Mouse (Mus musculus) midbrain, postnatal 0 days (tissue): Measurements from ENCODE around the gene Slc24a2. TPM values are rescaled to one million over a fixed set of nuclear protein-coding genes. Genes with fewer than 3 reads are reported as not detected.

Source experiments
- ATAC-seq: fragments of 200-750 bp; cut with Nextera tagmentation; 2 replicates; pipeline ENCODE4 v1.8.0; 2017; ENCODE audit warnings: moderate number of reproducible peaks, mild to moderate bottlenecking, moderate TSS enrichment, moderate library complexity; ENCODE audit not compliant: low FRiP score
- DNase-seq: peaks from one replicate; pipeline ENCODE4 v3.0.0-alpha.2; 2015; ENCODE audit warnings: low spot score
- H3K27ac ChIP-seq: fragments of 300-500 bp; sonication (generic); 2 replicates; pipeline ENCODE4 v1.5.1; 2014; ENCODE audit warnings: low read depth, mild to moderate bottlenecking, low read length, mixed read lengths
- H3K27me3 ChIP-seq: fragments of 300-500 bp; sonication (generic); 2 replicates; pipeline ENCODE4 v1.6.1; 2014; ENCODE audit warnings: low read length, control low read depth, mixed read lengths; ENCODE audit not compliant: insufficient read depth
- H3K36me3 ChIP-seq: fragments of 300-500 bp; sonication (generic); 2 replicates; pipeline ENCODE4 v1.6.1; 2014; ENCODE audit warnings: low read length, control low read depth, mixed read lengths; ENCODE audit not compliant: insufficient read depth
- H3K4me1 ChIP-seq: fragments of 300-500 bp; sonication (generic); 2 replicates; pipeline ENCODE4 v1.6.1; 2014; ENCODE audit warnings: mild to moderate bottlenecking, control low read depth, antibody characterized with exemption, low read length, mixed read lengths; ENCODE audit not compliant: insufficient read depth
- H3K4me2 ChIP-seq: fragments of 300-500 bp; sonication (generic); 2 replicates; pipeline ENCODE4 v1.6.1; 2014; ENCODE audit warnings: low read depth, mild to moderate bottlenecking, low read length, mixed read lengths; ENCODE audit not compliant: poor library complexity, severe bottlenecking
- H3K4me3 ChIP-seq: fragments of 300-500 bp; sonication (generic); 2 replicates; pipeline ENCODE4 v1.5.1; 2014; ENCODE audit warnings: low read depth, mild to moderate bottlenecking, low read length, moderate library complexity
- H3K9ac ChIP-seq: fragments of 300-500 bp; sonication (generic); replicated peaks from 2 replicates; pipeline ENCODE4 v1.6.1; 2014; ENCODE audit warnings: mild to moderate bottlenecking, low read length, moderate library complexity, mixed read lengths; ENCODE audit not compliant: poor library complexity, severe bottlenecking
- H3K9me3 ChIP-seq: fragments of 300-500 bp; sonication (generic); 2 replicates; pipeline ENCODE4 v1.6.1; 2016; ENCODE audit warnings: low read length, control low read depth
- CTCF ChIP-seq: IDR thresholded peaks from 2 replicates; pipeline ENCODE4 v1.5.1; 2016; ENCODE audit warnings: antibody characterized with exemption, mild to moderate bottlenecking
- WGBS: fragments of 180-500 bp; shearing (Covaris S2); extraction: QIAGEN DNeasy Blood & Tissue Kit; methylation state at CpG from one replicate; pipeline ENCODE4 v1.1.7; 2014; 5-methylcytosine and 5-hydroxymethylcytosine counted together
- polyA plus RNA-seq: library from polyadenylated mRNA; unstranded; fragments of >200 nt; fragmentation: Nextera tagmentation; extraction: Ambion mirVana; gene quantifications from 2 replicates; pipeline ENCODE4 v1.2.1, GENCODE M21; 2015
- total RNA-seq: library from RNA; depleted of rRNA; stranded (reverse); fragments of >200 nt; gene quantifications from 2 replicates; pipeline ENCODE4 v1.2.3, GENCODE M21; 2014

Slc24a2 gene
- total and polyA plus RNA-seq, 2 experiments from 2014 or later, result 3.3 to 19.4 TPM

- 84% methylated on average over 5 of the region's 5 CpGs for WGBS
- peaks cover 3% of the 10 kb centered on the region; the same call in 1 of the 2 replicates for H3K4me1 ChIP-seq
- H3K27ac ChIP-seq, result no peak overlapping the region
- no peak for DNase-seq
- H3K4me3 ChIP-seq, result no peak overlapping the region
- no peak overlapping the region for H3K9ac ChIP-seq
- H3K27me3 ChIP-seq, result no peaks in the 10 kb centered on the region
- ATAC-seq, result no peak
- H3K36me3 ChIP-seq, result no peaks in the 10 kb centered on the region
- no peaks in the 10 kb centered on the region for H3K9me3 ChIP-seq
- TF ChIP-seq CTCF, result no peak
- no peak overlapping the region for H3K4me2 ChIP-seq
Observed at GRCm38 (mm10) chr4:87065227-87065626, 165.1 kb downstream of the Slc24a2 start.

- Histone ChIP-seq H3K9ac (no peak overlapping the region), H3K27ac (no peak overlapping the region), H3K36me3 (no peaks in the 10 kb centered on the region), H3K4me2 (no peak overlapping the region), H3K4me1 (peaks cover 3% of the 10 kb centered on the region; the same call in 1 of the 2 replicates), H3K27me3 (no peaks in the 10 kb centered on the region), H3K9me3 (no peaks in the 10 kb centered on the region), H3K4me3 (no peak overlapping the region)
- ATAC-seq (no peak), DNase-seq (no peak)
- no peak for TF ChIP-seq CTCF
- 57% methylated on average over 2 of the region's 2 CpGs for WGBS
Observed at GRCm38 (mm10) chr4:87064561-87064960, 165.7 kb downstream of the Slc24a2 start.

DNA sequence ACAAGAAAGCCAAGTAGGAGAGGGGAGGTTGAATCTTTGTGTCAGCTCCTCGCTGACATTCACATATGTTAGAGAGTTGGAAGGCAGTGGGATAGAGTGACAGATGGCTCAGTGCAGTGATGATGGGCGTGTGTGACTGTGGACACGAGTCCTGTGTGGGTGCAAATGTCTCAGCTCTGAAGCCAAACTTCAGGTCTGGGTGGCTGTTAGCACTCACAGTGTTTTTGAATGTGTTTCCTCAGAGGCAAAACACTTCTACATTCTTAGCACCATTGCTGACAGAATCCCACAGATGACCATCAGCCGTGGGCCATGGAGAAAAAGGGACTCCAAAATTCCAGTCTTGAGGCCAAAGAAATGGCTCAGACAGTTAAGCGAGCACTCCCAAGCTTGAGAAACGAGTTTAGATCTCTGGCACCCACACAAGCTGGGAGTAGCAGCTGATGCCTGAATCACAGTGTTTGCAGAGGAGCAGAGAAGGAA, 167.5 kb downstream of the Slc24a2 start:
- Histone ChIP-seq H3K9me3 (no peaks in the 10 kb centered on the region), H3K36me3 (no peaks in the 10 kb centered on the region), H3K27ac (no peak overlapping the region), H3K4me1 (peaks cover 3% of the 10 kb centered on the region; the same call in 1 of the 2 replicates), H3K4me2 (no peak overlapping the region), H3K4me3 (no peak overlapping the region), H3K9ac (no peak overlapping the region), H3K27me3 (no peaks in the 10 kb centered on the region)
- TF ChIP-seq CTCF, result no peak
- ATAC-seq, result no peak
- DNase-seq, result no peak
- 72% methylated on average over 6 of the region's 6 CpGs for WGBS

GRCm38 (mm10) chr4:87061696-87062095, 168.6 kb downstream of the Slc24a2 start:
- peaks cover 9% of the 10 kb centered on the region; the same call in 1 of the 2 replicates for H3K4me1 ChIP-seq
- ATAC-seq, result no peak
- H3K9me3 ChIP-seq, result no peaks in the 10 kb centered on the region
- H3K4me2 ChIP-seq, result no peak overlapping the region
- no peak for TF ChIP-seq CTCF
- no peak overlapping the region for H3K4me3 ChIP-seq
- no peaks in the 10 kb centered on the region for H3K27me3 ChIP-seq
- H3K36me3 ChIP-seq, result no peaks in the 10 kb centered on the region
- no peak overlapping the region for H3K27ac ChIP-seq
- H3K9ac ChIP-seq, result no peak overlapping the region
- no peak for DNase-seq
- 42% methylated on average over 2 of the region's 2 CpGs for WGBS

GRCm38 (mm10) chr4:87057572-87057971, 172.7 kb downstream of the Slc24a2 start:
- DNase-seq (peak; percentile 52), ATAC-seq (peak; percentile 48; the same call in 1 of the 2 replicates)
- H3K9ac ChIP-seq, result no peak overlapping the region
- H3K4me1 ChIP-seq, result peaks cover 9% of the 10 kb centered on the region; the same call in 1 of the 2 replicates
- no peaks in the 10 kb centered on the region for H3K27me3 ChIP-seq
- no peak for TF ChIP-seq CTCF
- no peaks in the 10 kb centered on the region for H3K9me3 ChIP-seq
- 28% methylated on average over 3 of the region's 3 CpGs for WGBS
- no peak overlapping the region for H3K4me2 ChIP-seq
- no peaks in the 10 kb centered on the region for H3K36me3 ChIP-seq
- H3K4me3 ChIP-seq, result no peak overlapping the region
- no peak overlapping the region for H3K27ac ChIP-seq

DNA sequence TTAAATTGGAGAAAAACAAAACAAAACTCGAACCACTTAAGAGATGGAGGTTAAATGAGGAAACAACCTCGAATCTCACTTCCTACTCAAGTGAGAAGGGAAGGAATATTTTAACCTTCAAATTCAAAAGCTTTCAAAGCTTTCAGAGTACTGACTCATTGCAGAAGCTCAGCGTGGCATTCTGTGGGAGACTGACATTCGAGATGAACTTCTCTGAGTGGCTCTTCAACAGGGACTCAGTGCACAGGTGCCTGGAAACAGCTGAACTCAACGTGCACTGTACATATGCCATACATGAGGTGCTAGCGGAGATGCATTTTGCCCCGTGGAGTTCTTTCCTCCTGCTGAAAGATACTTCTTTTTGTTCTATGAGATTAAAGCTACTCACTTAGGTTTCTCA, 174.5 kb downstream of the Slc24a2 start:
- 79% methylated on average over 7 of the region's 7 CpGs for WGBS
- TF ChIP-seq CTCF, result no peak
- Histone ChIP-seq H3K27ac (no peak overlapping the region), H3K9ac (no peak overlapping the region), H3K27me3 (no peaks in the 10 kb centered on the region), H3K9me3 (no peaks in the 10 kb centered on the region), H3K4me3 (no peak overlapping the region), H3K4me2 (no peak overlapping the region), H3K36me3 (no peaks in the 10 kb centered on the region), H3K4me1 (0 out of 2 replicates have a peak, but pooled peaks cover 6% of the 10 kb centered on the region)
- no peak for ATAC-seq
- no peak for DNase-seq
